Mouse (Mus musculus): ENCODE measurements at regions not wholly inside any gene's neighbourhood (a gene's known extent, or its start where the extent isn't known, plus 50 kb on each side); places are given as distances from the start of the nearest gene placed in this dataset.
A peak's percentile ranks its signal among the peaks of the same experiment; 100 is the strongest.

DNA sequence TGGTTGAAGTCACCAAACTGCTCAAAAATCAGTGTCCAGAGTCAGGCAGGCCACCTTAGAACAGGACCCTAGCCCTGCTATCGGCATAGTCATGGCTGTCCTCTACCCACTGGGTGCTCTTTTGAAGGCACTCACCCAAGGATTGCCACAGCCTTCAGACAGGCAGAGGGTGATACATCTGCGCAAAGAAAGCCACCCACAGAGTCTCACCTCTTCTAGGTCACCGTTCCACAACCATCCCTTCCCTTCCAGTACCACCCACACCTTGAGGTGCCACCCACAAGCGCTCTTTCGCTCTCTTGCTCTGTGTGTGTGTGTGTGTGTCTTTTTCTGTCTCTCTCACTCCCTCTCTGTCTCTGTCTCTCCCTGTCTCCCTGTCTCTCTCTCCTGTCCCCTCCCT lies 176.5 kb upstream of the Lpp start:
- H3K9ac ChIP-seq (ENCODE audit: low read depth, low read length) = no peak overlapping the region
- H3K36me3 ChIP-seq (ENCODE audit: control insufficient read depth, insufficient read depth) = no peaks in the 10 kb centered on the region
- WGBS = 90% methylated on average over 5 of the region's 5 CpGs
- H3K9me3 ChIP-seq (ENCODE audit: control insufficient read depth) = no peaks in the 10 kb centered on the region
- H3K4me2 ChIP-seq (replicated peaks; ENCODE audit: low read depth) = no peak overlapping the region
- H3K27ac ChIP-seq (ENCODE audit: low read depth, low read length) = no peak overlapping the region
- no peak for ATAC-seq
- H3K4me1 ChIP-seq (replicated peaks; ENCODE audit: control insufficient read depth, insufficient read depth, low read length) = no peaks in the 10 kb centered on the region
- H3K4me3 ChIP-seq (ENCODE audit: low read depth, low read length) = no peak overlapping the region
- TF ChIP-seq CTCF (IDR thresholded peaks at IDR 0.05; ENCODE audit: low read depth) = no peak
- H3K27me3 ChIP-seq (replicated peaks; ENCODE audit: control insufficient read depth, insufficient read depth, low read length) = no peaks in the 10 kb centered on the region

DNA sequence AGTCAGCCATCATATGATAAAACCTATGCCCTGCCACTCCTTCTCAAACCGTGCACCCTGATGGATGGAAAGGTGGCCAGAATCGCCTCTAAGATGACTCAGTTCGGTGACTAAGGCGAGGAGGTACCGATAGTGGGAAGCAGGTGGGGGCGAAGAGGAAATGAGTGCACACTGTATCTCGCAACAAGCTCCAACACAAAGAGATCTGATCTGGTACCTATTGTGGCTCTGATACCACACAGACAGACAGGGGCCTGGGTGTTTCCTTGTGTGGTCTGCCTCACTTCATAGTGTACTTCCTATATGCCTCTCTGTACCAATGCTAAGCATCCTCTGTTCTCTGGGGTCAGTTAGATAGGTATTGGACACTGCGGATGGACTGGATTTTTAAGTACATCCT lies 178.0 kb upstream of the Lpp start:
- ATAC-seq = no peak
- Histone ChIP-seq H3K4me2 (replicated peaks; ENCODE audit: low read depth) (no peak overlapping the region), H3K9me3 (ENCODE audit: control insufficient read depth) (no peaks in the 10 kb centered on the region), H3K36me3 (ENCODE audit: control insufficient read depth, insufficient read depth) (no peaks in the 10 kb centered on the region), H3K4me1 (replicated peaks; ENCODE audit: control insufficient read depth, insufficient read depth, low read length) (no peaks in the 10 kb centered on the region), H3K9ac (ENCODE audit: low read depth, low read length) (no peak overlapping the region), H3K4me3 (ENCODE audit: low read depth, low read length) (no peak overlapping the region), H3K27ac (ENCODE audit: low read depth, low read length) (no peak overlapping the region), H3K27me3 (replicated peaks; ENCODE audit: control insufficient read depth, insufficient read depth, low read length) (no peaks in the 10 kb centered on the region)
- WGBS = 85% methylated on average over 8 of the region's 8 CpGs
- TF ChIP-seq CTCF (IDR thresholded peaks at IDR 0.05; ENCODE audit: low read depth) = no peak

DNA sequence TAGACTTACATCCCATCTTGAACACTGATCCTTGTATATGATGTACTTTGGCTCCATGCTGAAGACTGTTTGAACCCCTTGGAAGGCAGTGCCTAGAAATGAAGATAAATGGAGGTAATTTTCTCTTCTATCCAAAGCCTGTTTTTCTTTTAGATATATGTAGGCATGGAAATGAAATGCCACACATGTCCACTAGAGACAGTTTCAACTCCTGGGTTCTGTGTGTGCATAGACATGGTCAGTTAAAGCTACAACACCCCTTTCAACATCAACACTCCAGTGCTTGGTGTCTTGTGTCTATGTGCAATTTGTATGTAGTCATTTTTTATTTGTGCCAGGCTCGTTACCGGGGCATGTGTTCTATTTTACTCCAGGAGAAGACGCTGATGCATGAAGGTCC lies 179.7 kb upstream of the Lpp start:
- peak; percentile 65 for TF ChIP-seq CTCF (IDR thresholded peaks at IDR 0.05; ENCODE audit: low read depth)
- no peaks in the 10 kb centered on the region for H3K9me3 ChIP-seq (ENCODE audit: control insufficient read depth)
- H3K36me3 ChIP-seq (ENCODE audit: control insufficient read depth, insufficient read depth) = no peaks in the 10 kb centered on the region
- no peak overlapping the region for H3K27ac ChIP-seq (ENCODE audit: low read depth, low read length)
- no peaks in the 10 kb centered on the region for H3K27me3 ChIP-seq (replicated peaks; ENCODE audit: control insufficient read depth, insufficient read depth, low read length)
- no peak overlapping the region for H3K4me3 ChIP-seq (ENCODE audit: low read depth, low read length)
- no peak overlapping the region for H3K4me2 ChIP-seq (replicated peaks; ENCODE audit: low read depth)
- WGBS = 97% methylated on average over 3 of the region's 3 CpGs
- no peak overlapping the region for H3K9ac ChIP-seq (ENCODE audit: low read depth, low read length)
- H3K4me1 ChIP-seq (replicated peaks; ENCODE audit: control insufficient read depth, insufficient read depth, low read length) = no peaks in the 10 kb centered on the region
- ATAC-seq = no peak

DNA sequence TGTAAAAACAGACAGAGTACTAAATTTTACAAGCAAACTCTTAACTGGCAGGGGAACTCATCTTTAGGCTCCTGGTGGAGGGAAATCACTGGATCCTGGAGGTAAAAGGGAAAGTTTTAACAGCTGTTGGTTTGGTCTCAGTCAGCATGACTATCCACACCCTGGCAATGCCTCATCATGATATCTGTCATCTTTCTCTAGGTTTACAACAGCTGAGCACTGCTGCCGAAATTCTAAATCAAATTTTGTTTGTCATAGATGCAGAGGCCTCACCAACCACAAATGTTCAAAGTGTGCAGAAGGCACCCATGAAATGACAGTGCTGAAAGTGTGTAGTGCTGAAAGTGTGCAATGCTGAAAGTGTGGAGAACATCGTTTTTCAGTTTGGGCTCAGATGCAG lies 180.6 kb upstream of the Lpp start:
- ATAC-seq = no peak
- Histone ChIP-seq H3K9ac (ENCODE audit: low read depth, low read length) (no peak overlapping the region), H3K4me1 (replicated peaks; ENCODE audit: control insufficient read depth, insufficient read depth, low read length) (no peaks in the 10 kb centered on the region), H3K27ac (ENCODE audit: low read depth, low read length) (no peak overlapping the region), H3K4me2 (replicated peaks; ENCODE audit: low read depth) (no peak overlapping the region), H3K9me3 (ENCODE audit: control insufficient read depth) (no peaks in the 10 kb centered on the region), H3K27me3 (replicated peaks; ENCODE audit: control insufficient read depth, insufficient read depth, low read length) (no peaks in the 10 kb centered on the region), H3K4me3 (ENCODE audit: low read depth, low read length) (no peak overlapping the region), H3K36me3 (ENCODE audit: control insufficient read depth, insufficient read depth) (no peaks in the 10 kb centered on the region)
- no peak for TF ChIP-seq CTCF (IDR thresholded peaks at IDR 0.05; ENCODE audit: low read depth)
- 81% methylated on average over 2 of the region's 2 CpGs for WGBS

DNA sequence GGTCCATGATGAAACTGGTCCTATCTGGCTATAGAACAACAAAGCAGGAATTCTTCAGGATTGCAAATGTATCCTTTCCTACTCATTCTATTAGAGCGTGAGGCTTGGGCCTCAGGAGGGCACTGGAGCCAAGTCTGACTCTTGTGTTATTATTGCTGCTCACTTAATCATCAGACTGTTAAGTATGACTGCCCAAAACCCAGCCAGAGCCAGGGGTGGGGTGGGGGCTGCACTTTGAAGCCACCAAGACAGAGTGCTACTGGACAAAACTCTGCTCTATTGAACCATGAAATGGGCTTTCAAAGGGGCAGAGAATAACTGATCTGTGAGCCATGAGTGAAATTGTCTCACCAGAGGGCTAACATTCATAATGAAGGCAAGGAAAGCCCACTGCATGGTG lies 181.7 kb upstream of the Lpp start:
- Histone ChIP-seq H3K27ac (ENCODE audit: low read depth, low read length) (no peak overlapping the region), H3K4me2 (replicated peaks; ENCODE audit: low read depth) (no peak overlapping the region), H3K9me3 (ENCODE audit: control insufficient read depth) (no peaks in the 10 kb centered on the region), H3K9ac (ENCODE audit: low read depth, low read length) (no peak overlapping the region), H3K4me1 (replicated peaks; ENCODE audit: control insufficient read depth, insufficient read depth, low read length) (no peaks in the 10 kb centered on the region), H3K36me3 (ENCODE audit: control insufficient read depth, insufficient read depth) (no peaks in the 10 kb centered on the region), H3K27me3 (replicated peaks; ENCODE audit: control insufficient read depth, insufficient read depth, low read length) (no peaks in the 10 kb centered on the region), H3K4me3 (ENCODE audit: low read depth, low read length) (no peak overlapping the region)
- no peak for ATAC-seq
- 76% methylated on average over 1 of the region's 1 CpGs for WGBS
- no peak for TF ChIP-seq CTCF (IDR thresholded peaks at IDR 0.05; ENCODE audit: low read depth)

DNA sequence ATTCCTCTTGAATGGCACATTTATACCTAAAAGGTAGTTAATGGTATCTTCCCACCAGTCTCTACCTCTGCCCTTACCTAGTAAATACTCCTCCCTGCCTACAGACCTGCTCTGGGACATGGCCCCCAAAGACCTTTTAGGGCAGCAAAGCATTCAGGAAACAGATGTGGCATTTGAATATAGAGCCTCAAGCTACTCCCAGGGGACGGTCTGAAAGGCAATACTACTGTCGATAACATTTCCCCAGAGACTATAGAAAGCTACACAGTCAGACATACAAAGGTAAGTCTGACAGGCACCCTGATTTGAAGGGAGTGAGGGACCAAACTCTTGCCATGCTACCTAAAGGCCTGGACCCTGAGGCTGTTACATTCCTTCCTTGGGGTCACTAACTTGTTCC lies 184.4 kb upstream of the Lpp start:
- ATAC-seq = no peak
- no peaks in the 10 kb centered on the region for H3K27me3 ChIP-seq (replicated peaks; ENCODE audit: control insufficient read depth, insufficient read depth, low read length)
- H3K4me2 ChIP-seq (replicated peaks; ENCODE audit: low read depth) = no peak overlapping the region
- H3K27ac ChIP-seq (ENCODE audit: low read depth, low read length) = no peak overlapping the region
- no peaks in the 10 kb centered on the region for H3K36me3 ChIP-seq (ENCODE audit: control insufficient read depth, insufficient read depth)
- no peaks in the 10 kb centered on the region for H3K9me3 ChIP-seq (ENCODE audit: control insufficient read depth)
- TF ChIP-seq CTCF (IDR thresholded peaks at IDR 0.05; ENCODE audit: low read depth) = no peak
- no peak overlapping the region for H3K4me3 ChIP-seq (ENCODE audit: low read depth, low read length)
- WGBS = 41% methylated on average over 2 of the region's 2 CpGs
- no peaks in the 10 kb centered on the region for H3K4me1 ChIP-seq (replicated peaks; ENCODE audit: control insufficient read depth, insufficient read depth, low read length)
- H3K9ac ChIP-seq (ENCODE audit: low read depth, low read length) = no peak overlapping the region

DNA sequence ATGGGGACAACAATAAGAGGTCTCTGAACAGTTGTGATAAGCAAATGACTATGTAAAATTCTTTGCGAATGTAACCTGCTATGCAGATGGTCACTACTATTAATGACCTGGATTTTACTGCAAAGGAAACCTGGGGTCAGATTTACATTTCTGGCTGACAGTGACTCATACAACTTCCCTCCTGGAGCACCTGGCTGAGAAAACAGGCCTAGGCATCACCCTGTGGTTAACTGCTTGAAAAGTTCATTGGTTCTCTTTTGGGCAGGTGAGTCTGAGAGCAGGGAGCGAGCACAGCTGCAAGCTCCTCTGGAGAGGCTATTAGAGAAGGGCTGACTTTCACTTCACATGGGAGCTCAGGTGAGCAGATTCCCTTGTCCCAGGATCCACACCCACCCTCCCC lies 185.2 kb upstream of the Lpp start:
- Histone ChIP-seq H3K4me2 (replicated peaks; ENCODE audit: low read depth) (no peak overlapping the region), H3K27ac (ENCODE audit: low read depth, low read length) (no peak overlapping the region), H3K36me3 (ENCODE audit: control insufficient read depth, insufficient read depth) (no peaks in the 10 kb centered on the region), H3K4me1 (replicated peaks; ENCODE audit: control insufficient read depth, insufficient read depth, low read length) (no peaks in the 10 kb centered on the region), H3K4me3 (ENCODE audit: low read depth, low read length) (no peak overlapping the region), H3K9ac (ENCODE audit: low read depth, low read length) (no peak overlapping the region), H3K9me3 (ENCODE audit: control insufficient read depth) (no peaks in the 10 kb centered on the region), H3K27me3 (replicated peaks; ENCODE audit: control insufficient read depth, insufficient read depth, low read length) (no peaks in the 10 kb centered on the region)
- WGBS = 79% methylated on average over 2 of the region's 2 CpGs
- TF ChIP-seq CTCF (IDR thresholded peaks at IDR 0.05; ENCODE audit: low read depth) = no peak
- ATAC-seq = no peak

Measured in intestine, postnatal 0 days (tissue).